25 mouse cellular contexts compared by ENCODE assay signal in the genomic region with DNA sequence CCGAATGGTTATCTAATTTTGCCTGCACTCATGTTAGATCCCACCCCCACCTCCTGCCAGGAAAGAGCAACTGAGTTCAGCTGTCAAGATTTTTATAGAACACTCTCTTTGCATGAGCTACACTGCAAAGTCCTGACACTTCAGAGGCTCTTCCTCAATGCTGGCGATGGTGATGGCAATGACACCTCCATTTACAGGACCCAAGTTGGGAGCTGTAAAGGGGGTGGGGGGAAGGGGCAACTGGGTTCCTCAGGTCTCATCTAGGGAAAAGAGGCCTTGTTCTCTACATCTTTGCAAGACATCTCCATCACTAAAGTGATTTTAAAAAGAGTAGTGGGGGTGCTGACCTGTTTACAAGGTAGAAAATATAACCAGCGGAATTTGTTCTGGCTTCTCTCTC. TPM values are rescaled to one million over a fixed set of nuclear protein-coding genes. Genes with fewer than 3 reads are reported as not detected.
DNase-seq lines count a peak whose midpoint lies in the region; ATAC-seq lines count a peak whose summit lies in the region.
"Had no signal": no experiment of that assay in that cellular context is flagged by ENCODE, and none has a peak within 500 bp of the region (broad histone marks: within the 10 kb centered on the region; RNA-seq: fewer than 3 reads in every experiment).

No protein-coding gene starts in this region.

- DNase-seq in heart, adult 11 months, result peak; percentile 68
- no peak for DNase-seq in heart, postnatal 4 days
- DNase-seq in heart, adult 18-20 months, result no peak
- no peak for DNase-seq in limb, embryonic 10.5 days (ENCODE audit: low spot score)
- no peak for DNase-seq in neural tube, embryonic 10.5 days (ENCODE audit: extremely low spot score, low spot score)
- DNase-seq: adrenal gland, postnatal 14 days; cerebellum, adult 8-10 months; cerebellum, postnatal 36 days; gastrocnemius, postnatal 25 days; kidney, adult 8-10 months; kidney, postnatal 14 days; lung, adult 18-20 months; right cerebral cortex, adult 18-20 months; right cerebral cortex, postnatal 4 days; thymus, postnatal 36 days had no signal

- no peak overlapping the region for H3K4me3 ChIP-seq in heart, embryonic 16.5 days (ENCODE audit: low read length)
- H3K4me3 ChIP-seq in limb, embryonic 12.5 days (replicated peaks), result no peak overlapping the region
- no peak overlapping the region for H3K4me3 ChIP-seq in limb, embryonic 10.5 days
- H3K4me3 ChIP-seq in neural tube, embryonic 13.5 days, result no peak overlapping the region
- H3K4me3 ChIP-seq: embryonic facial prominence, embryonic 13.5 days; erythroblast, embryonic 14.5 days; forebrain, embryonic 12.5 days; intestine, embryonic 15.5 days; liver, embryonic 12.5 days; midbrain, embryonic 10.5 days; neural tube, embryonic 12.5 days had no signal

- no peaks in the 10 kb centered on the region for H3K9me3 ChIP-seq in heart, embryonic 16.5 days (replicated peaks; ENCODE audit: control insufficient read depth, low read length)
- no peaks in the 10 kb centered on the region for H3K9me3 ChIP-seq in limb, embryonic 12.5 days
- no peaks in the 10 kb centered on the region for H3K9me3 ChIP-seq in limb, embryonic 10.5 days (replicated peaks)
- H3K9me3 ChIP-seq in neural tube, embryonic 13.5 days, result no peaks in the 10 kb centered on the region
- H3K9me3 ChIP-seq: embryonic facial prominence, embryonic 13.5 days; forebrain, embryonic 12.5 days; intestine, embryonic 15.5 days; liver, embryonic 12.5 days; midbrain, embryonic 10.5 days; neural tube, embryonic 12.5 days had no signal

- H3K27ac ChIP-seq in heart, embryonic 16.5 days (ENCODE audit: low read length), result peak overlapping the region; percentile 62
- H3K27ac ChIP-seq in limb, embryonic 12.5 days, result peak overlapping the region; percentile 72; the same call in 1 of the 2 replicates
- no peak overlapping the region for H3K27ac ChIP-seq in limb, embryonic 10.5 days
- peak overlapping the region; percentile 81 for H3K27ac ChIP-seq in neural tube, embryonic 13.5 days (replicated peaks)
- H3K27ac ChIP-seq: forebrain, embryonic 12.5 days; liver, embryonic 12.5 days; midbrain, embryonic 10.5 days; neural tube, embryonic 12.5 days had no signal

- H3K36me3 ChIP-seq in heart, embryonic 16.5 days (ENCODE audit: control insufficient read depth, insufficient read depth), result peaks cover 28% of the 10 kb centered on the region
- H3K36me3 ChIP-seq in limb, embryonic 12.5 days, result peaks cover 40% of the 10 kb centered on the region
- H3K36me3 ChIP-seq in limb, embryonic 10.5 days, result peaks cover 31% of the 10 kb centered on the region
- no peaks in the 10 kb centered on the region; the same call in 1 of the 2 replicates for H3K36me3 ChIP-seq in neural tube, embryonic 13.5 days
- H3K36me3 ChIP-seq: forebrain, embryonic 12.5 days; midbrain, embryonic 10.5 days; neural tube, embryonic 12.5 days had no signal

- WGBS in heart, embryonic 16.5 days, result 55% methylated on average over 3 of the region's 3 CpGs
- 76% methylated on average over 3 of the region's 3 CpGs for WGBS in limb, embryonic 12.5 days
- WGBS in limb, embryonic 10.5 days, result 66% methylated on average over 3 of the region's 3 CpGs
- 77% methylated on average over 3 of the region's 3 CpGs for WGBS in neural tube, embryonic 13.5 days

- ATAC-seq in heart, embryonic 16.5 days (replicated peaks; ENCODE audit: extremely low read depth, insufficient read depth, low FRiP score), result 0 out of 2 replicates have a peak, but pooled peaks have one; percentile 28
- ATAC-seq in limb, embryonic 12.5 days (ENCODE audit: insufficient number of reproducible peaks, insufficient read depth, low FRiP score, low TSS enrichment, low read depth), result no peak
- no peak for ATAC-seq in neural tube, embryonic 13.5 days (ENCODE audit: low read depth)
- ATAC-seq: intestine, embryonic 15.5 days; liver, embryonic 12.5 days had no signal

- no peaks in the 10 kb centered on the region for H3K27me3 ChIP-seq in heart, embryonic 16.5 days (ENCODE audit: control insufficient read depth, insufficient read depth, low read length)
- no peaks in the 10 kb centered on the region for H3K27me3 ChIP-seq in limb, embryonic 12.5 days
- H3K27me3 ChIP-seq in limb, embryonic 10.5 days (ENCODE audit: low read depth, poor library complexity, severe bottlenecking), result no peaks in the 10 kb centered on the region
- no peaks in the 10 kb centered on the region for H3K27me3 ChIP-seq in neural tube, embryonic 13.5 days
- H3K27me3 ChIP-seq: embryonic facial prominence, embryonic 13.5 days; forebrain, embryonic 12.5 days; intestine, embryonic 15.5 days; liver, embryonic 12.5 days; neural tube, embryonic 12.5 days had no signal

- H3K4me1 ChIP-seq in heart, embryonic 16.5 days (ENCODE audit: control insufficient read depth, insufficient read depth, low read length), result peaks cover 44% of the 10 kb centered on the region
- H3K4me1 ChIP-seq in limb, embryonic 12.5 days (replicated peaks), result peaks cover 84% of the 10 kb centered on the region
- peaks cover 32% of the 10 kb centered on the region for H3K4me1 ChIP-seq in limb, embryonic 10.5 days
- peaks cover 56% of the 10 kb centered on the region for H3K4me1 ChIP-seq in neural tube, embryonic 13.5 days (replicated peaks)
- H3K4me1 ChIP-seq: liver, embryonic 12.5 days had no signal

- H3K4me2 ChIP-seq in heart, embryonic 16.5 days (ENCODE audit: low read depth, low read length), result no peak overlapping the region
- H3K4me2 ChIP-seq in limb, embryonic 12.5 days, result no peak overlapping the region
- no peak overlapping the region for H3K4me2 ChIP-seq in neural tube, embryonic 13.5 days
- H3K4me2 ChIP-seq: embryonic facial prominence, embryonic 13.5 days; forebrain, embryonic 12.5 days; intestine, embryonic 15.5 days; liver, embryonic 12.5 days; neural tube, embryonic 12.5 days had no signal

- H3K9ac ChIP-seq in heart, embryonic 16.5 days (ENCODE audit: low read length), result no peak overlapping the region
- H3K9ac ChIP-seq in limb, embryonic 12.5 days (replicated peaks), result no peak overlapping the region
- H3K9ac ChIP-seq in neural tube, embryonic 13.5 days, result no peak overlapping the region
- H3K9ac ChIP-seq: embryonic facial prominence, embryonic 13.5 days; forebrain, embryonic 12.5 days; intestine, embryonic 15.5 days; liver, embryonic 12.5 days; neural tube, embryonic 12.5 days had no signal

RNA-seq across cellular contexts. Expression of a gene that starts 29.4 kb away (rescaled TPM):
- under 1 TPM; 0.67 to 0.70 TPM for total RNA-seq in heart, postnatal 4 days (2021)
- polyA plus RNA-seq in heart, embryonic 16.5 days (2015; fragmentation: Nextera tagmentation; extraction: Ambion mirVana), result 0.47 and 0.62 TPM in 2 replicates
- total RNA-seq in heart, adult 18-20 months (2021), result under 1 TPM; 0.17 to 0.64 TPM
- 1.0 TPM in 2 replicates for polyA plus RNA-seq in limb, embryonic 12.5 days (2016; fragmentation: Nextera tagmentation; extraction: Ambion mirVana)
- polyA plus RNA-seq in limb, embryonic 10.5 days (2016; fragmentation: Nextera tagmentation; extraction: Ambion mirVana), result 0.34 and 0.48 TPM in 2 replicates
- 5.9 and 6.6 TPM in 2 replicates for polyA plus RNA-seq in neural tube, embryonic 13.5 days (2015; fragmentation: Nextera tagmentation; extraction: Ambion mirVana)
- polyA plus RNA-seq: erythroblast, embryonic 14.5 days had no signal
